Mouse (Mus musculus) kidney, adult 2 months (tissue): ENCODE data around the gene Arntl2.

Experiments used
- CTCF ChIP-seq: fragments of 200-500 bp; conservative IDR thresholded peaks from 2 replicates; pipeline ENCODE4 v1.5.1; 2011; ENCODE audit warnings: low read depth, mild to moderate bottlenecking, control low read depth, low read length, moderate library complexity, mixed read lengths; ENCODE audit not compliant: insufficient read depth, insufficient read length
- POLR2A ChIP-seq: fragments of 200-500 bp; IDR thresholded peaks from one replicate; pipeline ENCODE4 v1.6.1; 2011; ENCODE audit warnings: low read depth, low read length, control low read depth

GRCm38 (mm10) chr6:146760736-146761135 lies 35.1 kb upstream of the Arntl2 start:
- 0 out of 2 replicates have a peak, but pooled peaks have one; percentile 0 for TF ChIP-seq CTCF
- no peak for TF ChIP-seq POLR2A
